Mouse (Mus musculus) midbrain, embryonic 13.5 days (tissue): ENCODE measurements at regions not wholly inside any gene's neighbourhood (a gene's known extent, or its start where the extent isn't known, plus 50 kb on each side); places are given as distances from the start of the nearest gene placed in this dataset.

ENCODE experiments used
- ATAC-seq: fragments of 200-750 bp; cut with Nextera tagmentation; 2 replicates; pipeline ENCODE4 v1.8.0; 2017; ENCODE audit warnings: mild to moderate bottlenecking, moderate TSS enrichment, moderate library complexity
- H3K27ac ChIP-seq: fragments of 300-500 bp; sonication (generic); 2 replicates; pipeline ENCODE4 v1.5.1; 2015; ENCODE audit warnings: inconsistent platforms, mild to moderate bottlenecking, moderate library complexity
- H3K27me3 ChIP-seq: fragments of 300-500 bp; sonication (generic); 2 replicates; pipeline ENCODE4 v1.6.1; 2015; ENCODE audit warnings: mild to moderate bottlenecking, inconsistent platforms
- H3K36me3 ChIP-seq: fragments of 300-500 bp; sonication (generic); 2 replicates; pipeline ENCODE4 v1.6.1; 2015; ENCODE audit warnings: mild to moderate bottlenecking, inconsistent platforms
- H3K4me1 ChIP-seq: fragments of 300-500 bp; sonication (generic); replicated peaks from 2 replicates; pipeline ENCODE4 v1.6.1; 2015; ENCODE audit warnings: inconsistent platforms
- H3K4me2 ChIP-seq: fragments of 300-500 bp; sonication (generic); replicated peaks from 2 replicates; pipeline ENCODE4 v1.6.1; 2015; ENCODE audit warnings: moderate library complexity, mild to moderate bottlenecking, inconsistent platforms
- H3K4me3 ChIP-seq: fragments of 300-500 bp; sonication (generic); replicated peaks from 2 replicates; pipeline ENCODE4 v1.5.1; 2015; ENCODE audit warnings: mild to moderate bottlenecking, inconsistent platforms
- H3K9ac ChIP-seq: fragments of 300-500 bp; sonication (generic); replicated peaks from 2 replicates; pipeline ENCODE4 v1.6.1; 2015; ENCODE audit warnings: mild to moderate bottlenecking, inconsistent platforms
- H3K9me3 ChIP-seq: fragments of 300-500 bp; sonication (generic); 2 replicates; pipeline ENCODE4 v1.6.1; 2016; ENCODE audit warnings: mild to moderate bottlenecking, inconsistent platforms
- WGBS: fragments of 180-500 bp; shearing (Covaris S2); methylation state at CpG from one replicate; pipeline ENCODE4 v1.1.7; 2015; 5-methylcytosine and 5-hydroxymethylcytosine counted together

- no peak for ATAC-seq
- Histone ChIP-seq H3K9me3 (no peaks in the 10 kb centered on the region; the same call in 1 of the 2 replicates), H3K36me3 (no peaks in the 10 kb centered on the region), H3K27ac (no peak overlapping the region), H3K4me3 (no peak overlapping the region), H3K27me3 (no peaks in the 10 kb centered on the region), H3K4me1 (no peaks in the 10 kb centered on the region), H3K9ac (no peak overlapping the region), H3K4me2 (no peak overlapping the region)
- WGBS: 90% methylated on average over 3 of the region's 3 CpGs
Measured at GRCm38 (mm10) chr11:43370025-43370424, 56.0 kb downstream of the Pttg1 start.

- Histone ChIP-seq H3K9me3 (no peaks in the 10 kb centered on the region), H3K27me3 (no peaks in the 10 kb centered on the region), H3K4me3 (no peak overlapping the region), H3K36me3 (no peaks in the 10 kb centered on the region), H3K4me2 (no peak overlapping the region), H3K27ac (no peak overlapping the region), H3K4me1 (no peaks in the 10 kb centered on the region), H3K9ac (no peak overlapping the region)
- no peak for ATAC-seq
- 94% methylated on average over 1 of the region's 1 CpGs for whole genome bisulfite sequencing
Measured at GRCm38 (mm10) chr11:43368346-43368745, 57.7 kb downstream of the Pttg1 start.

- H3K9ac ChIP-seq: no peak overlapping the region
- no peaks in the 10 kb centered on the region for H3K9me3 ChIP-seq
- no peak overlapping the region for H3K4me2 ChIP-seq
- no peaks in the 10 kb centered on the region for H3K36me3 ChIP-seq
- H3K4me3 ChIP-seq: no peak overlapping the region
- no peak for ATAC-seq
- WGBS: 76% methylated on average over 13 of the region's 13 CpGs
- no peaks in the 10 kb centered on the region for H3K27me3 ChIP-seq
- H3K27ac ChIP-seq: no peak overlapping the region
- H3K4me1 ChIP-seq: no peaks in the 10 kb centered on the region
Measured at GRCm38 (mm10) chr11:43361858-43362257, 64.2 kb downstream of the Pttg1 start.

GRCm38 (mm10) chr11:43358390-43359291, 67.4 kb downstream of the Pttg1 start:
- Histone ChIP-seq H3K27ac (no peak overlapping the region), H3K9me3 (no peaks in the 10 kb centered on the region), H3K4me3 (no peak overlapping the region), H3K4me1 (no peaks in the 10 kb centered on the region), H3K4me2 (no peak overlapping the region), H3K9ac (no peak overlapping the region), H3K27me3 (no peaks in the 10 kb centered on the region), H3K36me3 (no peaks in the 10 kb centered on the region)
- WGBS: 81% methylated on average over 13 of the region's 13 CpGs
- ATAC-seq: no peak

GRCm38 (mm10) chr11:43353602-43354001, 72.4 kb downstream of the Pttg1 start:
- H3K36me3 ChIP-seq: no peaks in the 10 kb centered on the region
- 78% methylated on average over 4 of the region's 4 CpGs for WGBS

GRCm38 (mm10) chr11:43353030-43353429, 73.0 kb downstream of the Pttg1 start:
- H3K9me3 ChIP-seq: no peaks in the 10 kb centered on the region
- H3K9ac ChIP-seq: no peak overlapping the region
- no peaks in the 10 kb centered on the region for H3K36me3 ChIP-seq
- H3K27ac ChIP-seq: no peak overlapping the region
- no peak overlapping the region for H3K4me2 ChIP-seq
- no peak for ATAC-seq
- 97% methylated on average over 1 of the region's 1 CpGs for WGBS
- no peak overlapping the region for H3K4me3 ChIP-seq
- H3K27me3 ChIP-seq: no peaks in the 10 kb centered on the region
- peaks cover 18% of the 10 kb centered on the region for H3K4me1 ChIP-seq

More at GRCm38 (mm10) chr11:43353602-43354001, 72.4 kb downstream of the Pttg1 start:
- Histone ChIP-seq H3K9me3 (no peaks in the 10 kb centered on the region), H3K4me2 (no peak overlapping the region), H3K27me3 (no peaks in the 10 kb centered on the region), H3K4me3 (no peak overlapping the region), H3K4me1 (peaks cover 15% of the 10 kb centered on the region), H3K27ac (no peak overlapping the region), H3K9ac (no peak overlapping the region)
- ATAC-seq: no peak

GRCm38 (mm10) chr11:43351818-43352217, 74.2 kb downstream of the Pttg1 start:
- Histone ChIP-seq H3K36me3 (no peaks in the 10 kb centered on the region), H3K9ac (no peak overlapping the region), H3K27me3 (no peaks in the 10 kb centered on the region), H3K4me1 (peaks cover 18% of the 10 kb centered on the region), H3K4me2 (no peak overlapping the region), H3K4me3 (no peak overlapping the region), H3K27ac (no peak overlapping the region), H3K9me3 (no peaks in the 10 kb centered on the region)
- ATAC-seq: no peak
- WGBS: 56% methylated on average over 2 of the region's 2 CpGs

GRCm38 (mm10) chr11:43351348-43351747, 74.7 kb downstream of the Pttg1 start:
- no peak overlapping the region for H3K4me3 ChIP-seq
- no peaks in the 10 kb centered on the region for H3K9me3 ChIP-seq
- 92% methylated on average over 2 of the region's 2 CpGs for WGBS
- H3K4me1 ChIP-seq: peaks cover 18% of the 10 kb centered on the region
- H3K36me3 ChIP-seq: no peaks in the 10 kb centered on the region
- H3K4me2 ChIP-seq: no peak overlapping the region
- no peak overlapping the region for H3K27ac ChIP-seq
- no peaks in the 10 kb centered on the region for H3K27me3 ChIP-seq
- H3K9ac ChIP-seq: no peak overlapping the region
- no peak for ATAC-seq

GRCm38 (mm10) chr11:43350242-43350641, 75.8 kb downstream of the Pttg1 start:
- Histone ChIP-seq H3K27ac (0 out of 2 replicates have a peak overlapping the region, but pooled peaks have one; percentile 45), H3K4me1 (peaks cover 21% of the 10 kb centered on the region), H3K4me3 (no peak overlapping the region), H3K9ac (no peak overlapping the region), H3K4me2 (no peak overlapping the region), H3K9me3 (no peaks in the 10 kb centered on the region), H3K36me3 (no peaks in the 10 kb centered on the region), H3K27me3 (no peaks in the 10 kb centered on the region)
- 30% methylated on average over 3 of the region's 3 CpGs for WGBS
- ATAC-seq: peak; percentile 59

- Histone ChIP-seq H3K9me3 (no peaks in the 10 kb centered on the region), H3K4me1 (peaks cover 28% of the 10 kb centered on the region), H3K27me3 (no peaks in the 10 kb centered on the region), H3K4me2 (no peak overlapping the region), H3K27ac (peak overlapping the region; percentile 45), H3K9ac (no peak overlapping the region), H3K4me3 (no peak overlapping the region), H3K36me3 (no peaks in the 10 kb centered on the region)
- 49% methylated on average over 7 of the region's 7 CpGs for WGBS
- no peak for ATAC-seq
Measured at GRCm38 (mm10) chr11:43349564-43349963, 76.5 kb downstream of the Pttg1 start.

- Histone ChIP-seq H3K27ac (no peak overlapping the region), H3K4me1 (peaks cover 33% of the 10 kb centered on the region), H3K9ac (no peak overlapping the region), H3K4me2 (no peak overlapping the region), H3K27me3 (no peaks in the 10 kb centered on the region), H3K4me3 (no peak overlapping the region), H3K36me3 (no peaks in the 10 kb centered on the region), H3K9me3 (no peaks in the 10 kb centered on the region)
- peak; percentile 40; the same call in 1 of the 2 replicates for ATAC-seq
- 11% methylated on average over 4 of the region's 4 CpGs for WGBS
Measured at GRCm38 (mm10) chr11:43348571-43348970, 77.5 kb downstream of the Pttg1 start.

GRCm38 (mm10) chr11:43346489-43346888, 79.6 kb downstream of the Pttg1 start:
- Histone ChIP-seq H3K9me3 (no peaks in the 10 kb centered on the region), H3K4me2 (no peak overlapping the region), H3K27ac (no peak overlapping the region), H3K36me3 (no peaks in the 10 kb centered on the region), H3K4me1 (peaks cover 33% of the 10 kb centered on the region), H3K27me3 (no peaks in the 10 kb centered on the region), H3K9ac (no peak overlapping the region), H3K4me3 (no peak overlapping the region)
- 96% methylated on average over 9 of the region's 9 CpGs for WGBS
- ATAC-seq: no peak
